Mouse (Mus musculus): ENCODE measurements around the gene Hmgb1. TPM values are rescaled to one million over a fixed set of nuclear protein-coding genes. Genes with fewer than 3 reads are reported as not detected.

Hmgb1 gene
- total RNA-seq, 2 experiments from 2014 or later, result 125 to 128 TPM

DNA sequence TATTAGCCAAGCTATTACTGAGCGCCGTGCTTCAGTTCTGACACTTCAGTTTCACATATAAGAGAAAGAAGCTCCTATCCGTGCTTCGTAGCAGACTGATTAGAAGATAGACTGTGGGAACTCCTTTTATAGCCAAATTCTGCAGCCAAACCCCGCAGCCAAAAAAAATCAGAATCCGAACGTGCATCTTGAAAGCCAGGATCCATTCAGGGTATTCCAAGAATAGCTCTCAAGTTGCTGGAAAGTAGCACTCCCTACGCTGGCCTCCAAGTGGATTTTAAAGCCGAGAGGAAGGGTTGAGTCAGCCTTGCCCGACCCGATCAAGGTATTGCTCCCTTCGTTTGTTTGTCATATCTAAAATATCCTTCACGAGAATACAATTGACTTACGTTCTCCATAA, 93.0 kb downstream of the Hmgb1 start:
- Histone ChIP-seq H3K27ac (peak overlapping the region; percentile 69), H3K4me3 (peak overlapping the region; percentile 40)
- TF ChIP-seq CTCF (IDR thresholded peaks at IDR 0.05), result no peak; the same call in 1 of the 2 replicates
- intact Hi-C loops (cut with DNase I), result no loop called here
- DNase-seq (ENCODE audit: extremely low spot score in 1 of 2, low spot score in 2 of 2), result peak in 1 of 2 experiments; percentile 18

DNA sequence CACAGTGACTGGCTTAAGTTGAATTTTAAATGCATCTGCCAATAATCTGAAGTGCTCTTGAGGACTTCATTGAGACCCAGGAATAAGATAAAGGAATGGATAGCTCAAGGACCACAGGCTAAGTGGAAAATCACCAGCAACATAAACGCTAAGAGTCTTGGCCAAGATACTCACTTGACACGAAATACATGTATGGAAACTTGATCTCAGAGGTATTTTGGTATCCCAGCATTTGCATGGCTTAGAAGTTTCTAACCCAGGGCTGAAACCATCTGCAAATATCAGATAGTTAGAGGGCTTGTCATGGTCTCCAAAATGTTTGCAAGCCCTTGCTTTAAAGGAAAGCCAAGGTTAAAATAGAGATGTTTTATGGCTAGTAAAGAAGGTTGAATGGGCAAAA, 94.4 kb downstream of the Hmgb1 start:
- no peak for DNase-seq (ENCODE audit: extremely low spot score in 1 of 2, low spot score in 2 of 2)
- Histone ChIP-seq H3K4me3 (no peak overlapping the region), H3K27ac (no peak overlapping the region)
- intact Hi-C loops (cut with DNase I), result no loop called here
- TF ChIP-seq CTCF (IDR thresholded peaks at IDR 0.05), result no peak

DNA sequence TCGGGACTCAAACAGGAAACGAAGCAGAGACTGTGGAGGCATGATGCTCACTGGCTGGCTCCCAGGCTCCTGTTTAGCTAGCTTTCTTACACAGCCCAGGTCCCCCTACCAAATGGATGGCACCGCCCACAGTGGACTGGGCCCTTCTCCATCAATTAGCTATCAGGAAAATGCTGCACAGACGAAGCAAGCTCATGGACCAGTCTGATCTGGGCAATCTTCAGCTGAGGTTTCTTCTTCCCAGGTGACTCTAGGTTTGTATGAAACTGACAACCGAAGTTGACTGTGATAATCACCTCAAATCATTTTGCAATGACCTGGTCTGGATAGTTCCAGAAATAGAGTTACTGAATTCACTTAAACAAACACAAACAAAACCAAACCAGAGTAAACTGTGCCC, 94.8 kb downstream of the Hmgb1 start:
- Histone ChIP-seq H3K4me3 (no peak overlapping the region), H3K27ac (no peak overlapping the region)
- intact Hi-C loops (cut with DNase I), result no loop called here
- DNase-seq (ENCODE audit: extremely low spot score in 1 of 2, low spot score in 2 of 2), result no peak
- no peak for TF ChIP-seq CTCF (IDR thresholded peaks at IDR 0.05)

DNA sequence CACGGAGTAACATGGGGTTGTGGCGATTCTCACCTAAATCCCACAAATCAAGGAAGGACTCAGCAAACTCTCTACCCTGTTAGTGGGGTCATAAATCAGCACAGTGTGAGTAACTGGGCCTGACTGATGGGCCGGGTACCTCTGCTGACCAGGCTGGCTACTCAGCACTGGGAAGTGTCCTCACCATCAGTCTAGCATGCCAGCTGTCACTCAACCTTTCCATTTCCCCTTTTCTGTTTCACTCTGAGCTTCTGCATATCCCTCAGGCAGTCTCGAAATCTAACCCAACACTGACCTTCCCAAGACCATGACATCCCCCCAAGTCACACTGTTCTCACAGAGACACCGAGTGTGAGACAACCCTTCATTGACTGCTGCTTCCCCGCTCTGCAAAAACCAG, 95.4 kb downstream of the Hmgb1 start:
- intact Hi-C loops (cut with DNase I), result no loop called here
- H3K27ac ChIP-seq, result no peak overlapping the region
- no peak for TF ChIP-seq CTCF (IDR thresholded peaks at IDR 0.05)
- DNase-seq (ENCODE audit: extremely low spot score in 1 of 2, low spot score in 2 of 2), result no peak
- no peak overlapping the region for H3K4me3 ChIP-seq

GRCm38 (mm10) chr5:149088149-149088548, 96.1 kb downstream of the Hmgb1 start:
- intact Hi-C loops (cut with DNase I), result no loop called here
- peak; percentile 4; the same call in 1 of the 2 replicates for TF ChIP-seq CTCF (IDR thresholded peaks at IDR 0.05)
- Histone ChIP-seq H3K4me3 (no peak overlapping the region), H3K27ac (no peak overlapping the region)
- DNase-seq (ENCODE audit: extremely low spot score in 1 of 2, low spot score in 2 of 2), result no peak

DNA sequence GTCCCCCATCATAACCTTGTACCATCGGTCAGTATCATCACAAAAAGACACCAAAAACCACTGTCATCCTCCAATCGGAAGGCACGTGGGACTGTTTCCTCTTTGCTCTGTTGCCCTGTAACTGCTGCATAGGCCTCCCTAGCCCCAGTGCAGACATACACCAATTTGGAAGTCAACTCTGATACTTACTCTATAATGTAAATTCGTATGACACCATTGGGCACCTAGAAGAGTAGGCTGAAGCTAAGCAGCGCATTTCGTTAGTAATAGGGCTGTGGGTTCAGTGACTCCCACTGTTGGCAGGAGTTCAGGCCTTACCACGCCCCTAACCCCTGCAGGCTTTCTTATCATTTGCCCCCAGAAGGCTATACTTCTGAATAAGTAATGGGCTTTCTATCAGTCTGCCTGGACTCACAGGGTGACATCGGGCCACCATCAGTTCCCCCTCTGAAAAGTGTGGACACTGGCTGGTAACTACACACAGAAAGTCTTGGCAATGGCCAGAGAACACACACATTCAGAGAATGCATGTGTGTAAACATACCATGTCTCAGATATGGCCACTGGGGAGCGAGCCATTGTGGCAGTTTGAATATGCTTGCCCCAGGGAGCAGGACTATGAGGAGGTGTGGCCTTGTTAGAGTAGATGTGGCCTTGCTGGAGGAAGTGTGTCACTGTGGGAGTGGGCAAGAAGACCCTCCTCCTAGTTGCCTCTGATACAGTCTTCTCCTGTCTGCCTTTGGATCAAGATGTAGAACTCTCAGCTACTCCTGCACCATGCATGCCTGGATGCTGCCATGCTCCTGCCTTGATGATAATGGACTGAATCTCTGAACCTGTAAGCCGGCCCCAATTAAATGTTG, 97.7 kb downstream of the Hmgb1 start:
- DNase-seq (ENCODE audit: extremely low spot score in 1 of 2, low spot score in 2 of 2), result no peak
- no peak for TF ChIP-seq CTCF (IDR thresholded peaks at IDR 0.05)
- H3K4me3 ChIP-seq, result no peak overlapping the region
- no peak overlapping the region for H3K27ac ChIP-seq
- intact Hi-C loops (cut with DNase I), result no loop called here

DNA sequence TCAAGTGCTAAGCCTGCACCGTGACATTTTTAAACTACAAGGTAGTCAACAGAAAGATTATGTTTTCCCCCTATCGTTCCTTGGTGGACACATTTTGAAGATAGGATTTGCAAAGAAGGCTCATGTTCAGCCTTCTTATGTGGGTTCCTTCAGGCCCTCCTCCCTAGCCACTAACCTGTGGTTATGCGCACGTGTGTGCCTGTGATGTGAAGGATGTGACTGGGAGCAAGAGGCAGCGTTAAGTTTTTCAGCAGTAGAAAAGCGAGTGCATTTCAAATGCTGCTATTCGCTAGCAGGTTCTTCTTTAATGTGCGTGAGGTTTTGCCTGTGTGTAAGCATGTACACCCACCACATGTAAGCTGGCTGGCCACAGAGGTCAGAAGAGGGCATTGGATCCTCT, 103.8 kb downstream of the Hmgb1 start:
- Histone ChIP-seq H3K4me3 (no peak overlapping the region), H3K27ac (no peak overlapping the region)
- intact Hi-C loops (cut with DNase I), result no loop called here
- DNase-seq (ENCODE audit: extremely low spot score in 1 of 2, low spot score in 2 of 2), result no peak
- no peak for TF ChIP-seq CTCF (IDR thresholded peaks at IDR 0.05)

GRCm38 (mm10) chr5:149079758-149080150, 104.5 kb downstream of the Hmgb1 start:
- intact Hi-C loops (cut with DNase I), result no loop called here
- no peak overlapping the region for H3K4me3 ChIP-seq
- TF ChIP-seq CTCF (IDR thresholded peaks at IDR 0.05), result no peak
- DNase-seq (ENCODE audit: extremely low spot score in 1 of 2, low spot score in 2 of 2), result no peak
- no peak overlapping the region for H3K27ac ChIP-seq

DNA sequence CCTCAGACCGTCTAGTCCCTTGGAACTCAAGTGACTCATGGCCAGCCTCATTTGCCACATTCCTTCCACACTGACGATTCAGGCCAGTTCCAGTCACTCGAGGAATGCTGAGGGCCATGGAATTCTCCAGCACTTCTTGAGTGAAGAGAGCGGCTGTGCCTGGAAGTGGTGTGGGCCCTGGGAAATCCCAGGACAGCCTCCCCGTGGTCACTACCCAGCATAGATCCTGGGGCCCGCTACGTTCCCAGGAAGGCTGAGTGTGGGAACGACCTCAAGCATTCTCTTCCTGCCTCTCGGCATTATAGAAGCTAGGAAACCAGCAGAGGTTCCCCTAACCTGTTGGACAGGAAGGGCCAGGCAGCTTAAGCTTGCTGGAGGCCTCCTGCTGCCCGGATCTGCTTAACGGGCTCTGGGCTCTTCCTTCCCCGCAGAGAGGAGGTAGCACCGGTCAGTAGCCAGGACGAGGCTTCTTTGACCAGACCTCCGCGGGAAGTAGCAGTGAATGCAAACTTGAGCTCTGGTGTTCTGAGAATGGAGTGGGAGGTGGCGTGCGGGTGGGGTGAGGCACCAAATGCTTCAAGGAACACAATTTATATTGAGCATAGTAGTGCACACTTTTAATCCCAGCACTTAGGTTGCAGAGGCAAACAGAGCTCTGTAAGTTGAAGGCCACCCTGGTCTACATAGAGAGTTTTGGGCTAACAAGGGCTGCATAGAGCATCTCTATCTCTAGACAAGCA, 105.1 kb downstream of the Hmgb1 start:
- peak in 1 of 2 experiments; percentile 38 for DNase-seq (ENCODE audit: extremely low spot score in 1 of 2, low spot score in 2 of 2)
- no peak overlapping the region for H3K4me3 ChIP-seq
- H3K27ac ChIP-seq, result no peak overlapping the region
- TF ChIP-seq CTCF (IDR thresholded peaks at IDR 0.05), result no peak
- intact Hi-C loops (cut with DNase I), result no loop called here

DNA sequence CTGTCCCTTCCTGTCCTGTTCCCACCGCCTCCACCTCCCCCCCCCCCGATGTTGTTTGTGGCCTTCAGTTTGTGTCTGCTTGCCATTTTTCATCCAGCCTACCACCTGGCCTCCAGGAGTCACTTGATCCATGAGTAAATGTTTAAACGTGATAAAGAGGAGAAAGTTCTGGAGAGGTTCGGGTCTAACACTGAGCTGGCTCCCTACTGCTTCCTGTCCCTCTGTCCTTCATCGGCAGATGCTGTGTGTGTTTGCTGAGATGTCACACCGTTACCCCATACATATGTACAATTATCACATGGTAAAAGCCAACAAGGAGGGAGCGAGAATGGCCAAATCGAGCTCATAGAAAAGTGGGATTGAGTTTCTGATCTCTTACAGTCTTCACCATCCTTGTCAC, 107.2 kb downstream of the Hmgb1 start:
- no peak for TF ChIP-seq CTCF (IDR thresholded peaks at IDR 0.05)
- intact Hi-C loops (cut with DNase I), result no loop called here
- DNase-seq (ENCODE audit: extremely low spot score in 1 of 2, low spot score in 2 of 2), result no peak
- Histone ChIP-seq H3K4me3 (no peak overlapping the region), H3K27ac (no peak overlapping the region)

DNA sequence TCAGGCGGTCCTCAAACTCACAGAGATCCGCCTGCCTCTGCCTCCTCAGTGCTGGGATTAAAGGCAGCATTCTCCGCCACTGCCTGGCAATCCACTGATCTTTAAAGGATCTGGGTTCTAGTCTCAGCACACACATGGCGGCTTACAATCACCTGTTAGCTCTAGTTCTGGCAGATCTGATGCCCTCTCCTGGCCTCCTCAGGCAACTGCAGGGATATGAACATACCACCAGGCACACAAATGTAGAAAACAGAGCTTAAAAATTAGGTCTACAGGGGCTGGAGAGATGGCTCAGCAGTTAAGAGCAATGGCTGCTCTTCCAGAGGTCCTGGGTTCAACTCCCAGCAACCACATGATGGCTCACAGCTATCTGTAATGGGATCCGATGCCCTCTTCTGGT, 112.7 kb downstream of the Hmgb1 start:
- intact Hi-C loops (cut with DNase I), result no loop called here
- DNase-seq (ENCODE audit: extremely low spot score in 1 of 2, low spot score in 2 of 2), result no peak
- H3K4me3 ChIP-seq, result no peak overlapping the region
- no peak overlapping the region for H3K27ac ChIP-seq
- TF ChIP-seq CTCF (IDR thresholded peaks at IDR 0.05), result peak; percentile 12

DNA sequence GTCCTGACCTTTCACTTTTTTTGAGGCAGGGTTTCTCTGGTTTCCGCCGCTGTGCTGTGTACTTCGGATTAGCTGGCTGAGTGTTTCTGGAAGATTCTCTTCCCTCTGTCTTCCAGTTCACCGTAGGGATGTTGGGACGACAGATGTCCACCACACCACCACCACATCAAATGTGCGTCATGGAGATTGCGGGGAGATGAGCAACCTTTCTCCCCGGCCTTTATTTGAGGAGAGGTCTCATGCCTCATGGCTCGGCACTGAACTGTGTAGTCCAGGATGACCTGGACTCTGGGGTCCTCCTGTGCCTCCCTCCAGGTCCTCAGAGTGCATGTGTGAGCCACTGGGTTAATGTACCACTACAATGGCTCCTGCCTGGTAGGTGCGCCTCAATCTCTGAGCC, 115.5 kb downstream of the Hmgb1 start:
- Histone ChIP-seq H3K4me3 (no peak overlapping the region), H3K27ac (no peak overlapping the region)
- TF ChIP-seq CTCF (IDR thresholded peaks at IDR 0.05), result no peak
- no peak for DNase-seq (ENCODE audit: extremely low spot score in 1 of 2, low spot score in 2 of 2)
- intact Hi-C loops (cut with DNase I), result no loop called here

All from left cerebral cortex, adult 2 months (tissue).